Mouse (Mus musculus): ENCODE results near the gene Cacna2d3.

Cacna2d3 gene

GRCm38 (mm10) chr14:28892530-28892929, 829.1 kb downstream of the Cacna2d3 start:
- no peak for DNase-seq

GRCm38 (mm10) chr14:28887373-28887772, 834.3 kb downstream of the Cacna2d3 start:
- DNase-seq = no peak

- DNase-seq = no peak
Measured at GRCm38 (mm10) chr14:28886661-28887060, 835.0 kb downstream of the Cacna2d3 start.

GRCm38 (mm10) chr14:28870983-28871382, 850.7 kb downstream of the Cacna2d3 start:
- no peak for DNase-seq

GRCm38 (mm10) chr14:28870382-28870781, 851.3 kb downstream of the Cacna2d3 start:
- DNase-seq = no peak

GRCm38 (mm10) chr14:28864925-28865324, 856.7 kb downstream of the Cacna2d3 start:
- no peak for DNase-seq

GRCm38 (mm10) chr14:28861142-28861541, 860.5 kb downstream of the Cacna2d3 start:
- DNase-seq = peak; percentile 27
